Mouse (Mus musculus) right cerebral cortex, postnatal 25 days (tissue): ENCODE measurements around the gene Cyp2c70.
"Not testable (repeated sequence)": the region's sequence is repeated elsewhere in the genome, so short reads cannot be mapped to it uniquely, and the experiment has no call there.

ENCODE experiments used
- DNase-seq: peaks from one replicate; pipeline ENCODE4 v3.0.0; 2022

Gene Cyp2c70

GRCm38 (mm10) chr19:40187160-40187559 lies at the start of gene Cyp2c70:
Cyp2c70 (minus strand) TSS chr19:40187333.
- DNase-seq = no peak

GRCm38 (mm10) chr19:40232560-40232959 lies 45.4 kb upstream of the Cyp2c70 start:
- DNase-seq = no peak

- no peak for DNase-seq
Measured at GRCm38 (mm10) chr19:40231825-40232541, 44.9 kb upstream of the Cyp2c70 start.

- no peak for DNase-seq
Measured at GRCm38 (mm10) chr19:40231074-40231738, 44.1 kb upstream of the Cyp2c70 start.

GRCm38 (mm10) chr19:40226516-40227151 lies 39.5 kb upstream of the Cyp2c70 start:
- no peak for DNase-seq

- DNase-seq = no peak
Measured at GRCm38 (mm10) chr19:40225761-40226110, 38.6 kb upstream of the Cyp2c70 start.

- DNase-seq = peak; percentile 74
Measured at GRCm38 (mm10) chr19:40225102-40225760, 38.1 kb upstream of the Cyp2c70 start.

GRCm38 (mm10) chr19:40222307-40222706 lies 35.2 kb upstream of the Cyp2c70 start:
- DNase-seq = not testable (repeated sequence)

- no peak for DNase-seq
Measured at GRCm38 (mm10) chr19:40220878-40221277, 33.7 kb upstream of the Cyp2c70 start.

GRCm38 (mm10) chr19:40202947-40203346 lies 15.8 kb upstream of the Cyp2c70 start:
- not testable (repeated sequence) for DNase-seq

GRCm38 (mm10) chr19:40190596-40190995 lies 3.5 kb upstream of the Cyp2c70 start:
- no peak for DNase-seq

- DNase-seq = no peak
Measured at GRCm38 (mm10) chr19:40183600-40183999, 3.5 kb downstream of the Cyp2c70 start.

GRCm38 (mm10) chr19:40178311-40178710 lies 8.8 kb downstream of the Cyp2c70 start:
- no peak for DNase-seq

- not testable (repeated sequence) for DNase-seq
Measured at GRCm38 (mm10) chr19:40168391-40168790, 18.7 kb downstream of the Cyp2c70 start.

GRCm38 (mm10) chr19:40126996-40127395 lies 60.1 kb downstream of the Cyp2c70 start:
- DNase-seq = not testable (repeated sequence)

- not testable (repeated sequence) for DNase-seq
Measured at GRCm38 (mm10) chr19:40125165-40125564, 62.0 kb downstream of the Cyp2c70 start.

GRCm38 (mm10) chr19:40119624-40120023 lies 67.5 kb downstream of the Cyp2c70 start:
- DNase-seq = not testable (repeated sequence)
